Mouse (Mus musculus) CH12.LX (cell line): ENCODE measurements around the gene Sult1a1. TPM values are rescaled to one million over a fixed set of nuclear protein-coding genes. Genes with fewer than 3 reads are reported as not detected.

Experiments used
- DNase-seq: peaks from one replicate; pipeline ENCODE4 v3.0.0-alpha.2; 2013; ENCODE audit errors: extremely low read depth
- H3K27ac ChIP-seq: 2 replicates; pipeline ENCODE4 v1.5.1; 2012; ENCODE audit warnings: low read depth, mild to moderate bottlenecking, control low read depth, moderate library complexity; ENCODE audit not compliant: insufficient read depth
- H3K27me3 ChIP-seq: replicated peaks from 2 replicates; pipeline ENCODE3; 2012; ENCODE audit warnings: inconsistent platforms
- H3K36me3 ChIP-seq, 2 experiments: replicated peaks in 1 of 2; 2 replicates each; pipeline versions ENCODE3 to v1.6.1; 2012; ENCODE audit warnings: inconsistent platforms in 1 of 2, low read length in 1 of 2, mild to moderate bottlenecking in 1 of 2, mixed read lengths in 1 of 2, moderate library complexity in 1 of 2; ENCODE audit not compliant: control insufficient read depth in 1 of 2, insufficient read depth in 1 of 2
- H3K4me1 ChIP-seq, 2 experiments: 2 replicates each; pipeline ENCODE4 v1.6.1; 2012; ENCODE audit warnings: inconsistent platforms in 1 of 2, moderate library complexity in 1 of 2; ENCODE audit not compliant: insufficient read depth in 2 of 2, control insufficient read depth in 1 of 2
- H3K4me2 ChIP-seq: 2 replicates; pipeline ENCODE4 v1.6.1; 2012; ENCODE audit warnings: low read depth, mild to moderate bottlenecking, control low read depth; ENCODE audit not compliant: poor library complexity, insufficient read depth, severe bottlenecking
- H3K4me3 ChIP-seq, 3 experiments: fragments of 150-350 bp in 1 of 3; sonication (generic) in 1 of 3; replicated peaks in 1 of 3; 2 replicates each; pipeline versions ENCODE3 to v1.5.1; 2011 to 2012; ENCODE audit warnings: low read depth in 2 of 3, low read length in 2 of 3, mild to moderate bottlenecking in 2 of 3, moderate library complexity in 2 of 3, control low read depth in 1 of 3, improper control_type of control experiment in 1 of 3, inconsistent platforms in 1 of 3, mixed read lengths in 1 of 3; ENCODE audit not compliant: poor library complexity in 1 of 3
- H3K79me2 ChIP-seq: replicated peaks from 2 replicates; pipeline ENCODE4 v1.6.1; 2012; ENCODE audit warnings: mild to moderate bottlenecking, moderate library complexity; ENCODE audit not compliant: control insufficient read depth, poor library complexity, insufficient read depth, severe bottlenecking; ENCODE audit errors: extremely low read depth
- H3K9ac ChIP-seq: 2 replicates; pipeline ENCODE4 v1.6.1; 2012; ENCODE audit warnings: low read depth, mild to moderate bottlenecking, control low read depth, moderate library complexity; ENCODE audit not compliant: insufficient read depth
- H3K9me3 ChIP-seq: replicated peaks from 2 replicates; pipeline ENCODE3; 2012; ENCODE audit warnings: low read length, inconsistent platforms, mixed read lengths
- CHD1 ChIP-seq: IDR thresholded peaks from 2 replicates; pipeline ENCODE4 v1.6.1; 2012; ENCODE audit warnings: low read depth, low read length, improper control_type of control experiment, inconsistent platforms
- CHD2 ChIP-seq: IDR thresholded peaks from 2 replicates; pipeline ENCODE4 v1.6.1; 2011; ENCODE audit warnings: low read length, improper control_type of control experiment
- CTCF ChIP-seq, 2 experiments: IDR thresholded peaks in 1 of 2; conservative IDR thresholded peaks in 1 of 2; 2 replicates each; pipeline ENCODE4 v1.5.1; 2011 to 2012; ENCODE audit warnings: low read depth in 2 of 2, low read length in 2 of 2, improper control_type of control experiment in 1 of 2, inconsistent platforms in 1 of 2, mild to moderate bottlenecking in 1 of 2, moderate library complexity in 1 of 2
- E2F4 ChIP-seq: IDR thresholded peaks from 2 replicates; pipeline ENCODE4 v1.6.1; 2011; ENCODE audit warnings: low read depth, low read length, improper control_type of control experiment; ENCODE audit not compliant: insufficient replicate concordance
- ELF1 ChIP-seq: IDR thresholded peaks from 2 replicates; pipeline ENCODE4 v1.6.1; 2014; ENCODE audit warnings: low read depth, mild to moderate bottlenecking, inconsistent platforms, low read length, improper control_type of control experiment
- EP300 ChIP-seq: IDR thresholded peaks from 2 replicates; pipeline ENCODE4 v1.6.1; 2011; ENCODE audit warnings: low read length, improper control_type of control experiment
- ETS1 ChIP-seq: conservative IDR thresholded peaks from 2 replicates; pipeline ENCODE4 v1.6.1; 2012; ENCODE audit warnings: low read depth, mild to moderate bottlenecking, inconsistent platforms, low read length, improper control_type of control experiment, moderate library complexity
- GABPA ChIP-seq: IDR thresholded peaks from 2 replicates; pipeline ENCODE4 v1.6.1; 2012; ENCODE audit warnings: low read depth, low read length, improper control_type of control experiment, inconsistent platforms; ENCODE audit not compliant: insufficient replicate concordance
- HCFC1 ChIP-seq: IDR thresholded peaks from 2 replicates; pipeline ENCODE4 v1.6.1; 2012; ENCODE audit warnings: low read depth, mild to moderate bottlenecking, inconsistent platforms, low read length, improper control_type of control experiment
- IRF4 ChIP-seq: IDR thresholded peaks from 2 replicates; pipeline ENCODE4 v1.6.1; 2014; ENCODE audit warnings: low read depth, mild to moderate bottlenecking, inconsistent platforms, low read length, improper control_type of control experiment
- JUN ChIP-seq: IDR thresholded peaks from 2 replicates; pipeline ENCODE4 v1.6.1; 2011; ENCODE audit warnings: low read depth, mild to moderate bottlenecking, low read length, improper control_type of control experiment, moderate library complexity; ENCODE audit not compliant: insufficient read depth
- KAT2A ChIP-seq: IDR thresholded peaks from 2 replicates; pipeline ENCODE4 v1.6.1; 2012; ENCODE audit warnings: low read length, improper control_type of control experiment, inconsistent platforms; ENCODE audit not compliant: insufficient replicate concordance
- MAFK ChIP-seq: IDR thresholded peaks from 2 replicates; pipeline ENCODE4 v1.6.1; 2011; ENCODE audit warnings: low read length, improper control_type of control experiment; ENCODE audit not compliant: insufficient replicate concordance
- MAX ChIP-seq: IDR thresholded peaks from 2 replicates; pipeline ENCODE4 v1.6.1; 2011; ENCODE audit warnings: low read length, improper control_type of control experiment
- MAZ ChIP-seq: IDR thresholded peaks from 2 replicates; pipeline ENCODE4 v1.6.1; 2012; ENCODE audit warnings: low read depth, mild to moderate bottlenecking, inconsistent platforms, low read length, improper control_type of control experiment, moderate library complexity
- MEF2A ChIP-seq: IDR thresholded peaks from 2 replicates; pipeline ENCODE4 v1.6.1; 2014; ENCODE audit warnings: low read depth, mild to moderate bottlenecking, inconsistent platforms, low read length, improper control_type of control experiment, borderline replicate concordance
- MXI1 ChIP-seq: IDR thresholded peaks from 2 replicates; pipeline ENCODE4 v1.6.1; 2011; ENCODE audit warnings: mild to moderate bottlenecking, low read depth, low read length, improper control_type of control experiment
- MYC ChIP-seq: IDR thresholded peaks from 2 replicates; pipeline ENCODE4 v1.6.1; 2011; ENCODE audit warnings: low read depth, mild to moderate bottlenecking, improper control_type of control experiment, low read length
- NELFE ChIP-seq: IDR thresholded peaks from 2 replicates; pipeline ENCODE4 v1.6.1; 2011; ENCODE audit warnings: low read depth, low read length, improper control_type of control experiment
- NRF1 ChIP-seq: IDR thresholded peaks from 2 replicates; pipeline ENCODE4 v1.6.1; 2014; ENCODE audit warnings: low read depth, mild to moderate bottlenecking, inconsistent platforms, low read length, improper control_type of control experiment, moderate library complexity
- PAX5 ChIP-seq: IDR thresholded peaks from 2 replicates; pipeline ENCODE4 v1.6.1; 2012; ENCODE audit warnings: low read length, inconsistent platforms, mixed read lengths
- POLR2A ChIP-seq: IDR thresholded peaks from 2 replicates; pipeline ENCODE4 v1.6.1; 2011; ENCODE audit warnings: low read depth, mild to moderate bottlenecking, improper control_type of control experiment, low read length
- POLR2AphosphoS2 ChIP-seq: IDR thresholded peaks from 2 replicates; pipeline ENCODE4 v1.6.1; 2011; ENCODE audit warnings: low read depth, low read length, improper control_type of control experiment
- RAD21 ChIP-seq: IDR thresholded peaks from 2 replicates; pipeline ENCODE4 v1.6.1; 2011; ENCODE audit warnings: low read depth, mild to moderate bottlenecking, low read length, improper control_type of control experiment, moderate library complexity
- RCOR1 ChIP-seq: conservative IDR thresholded peaks from 2 replicates; pipeline ENCODE4 v1.6.1; 2012; ENCODE audit warnings: low read depth, mild to moderate bottlenecking, inconsistent platforms, low read length, improper control_type of control experiment
- SIN3A ChIP-seq: IDR thresholded peaks from 2 replicates; pipeline ENCODE4 v1.6.1; 2012; ENCODE audit warnings: low read length, improper control_type of control experiment, inconsistent platforms
- SMC3 ChIP-seq: IDR thresholded peaks from 2 replicates; pipeline ENCODE4 v1.6.1; 2011; ENCODE audit warnings: low read depth, low read length, improper control_type of control experiment
- TBP ChIP-seq: conservative IDR thresholded peaks from 2 replicates; pipeline ENCODE4 v1.6.1; 2011; ENCODE audit warnings: low read depth, low read length, improper control_type of control experiment
- TCF12 ChIP-seq: IDR thresholded peaks from 2 replicates; pipeline ENCODE4 v1.6.1; 2014; ENCODE audit warnings: low read depth, mild to moderate bottlenecking, inconsistent platforms, low read length, improper control_type of control experiment
- UBTF ChIP-seq: IDR thresholded peaks from 2 replicates; pipeline ENCODE4 v1.6.1; 2012; ENCODE audit warnings: low read depth, mild to moderate bottlenecking, inconsistent platforms, low read length, improper control_type of control experiment, moderate library complexity
- USF1 ChIP-seq: IDR thresholded peaks from 2 replicates; pipeline ENCODE4 v1.6.1; 2014; ENCODE audit warnings: low read depth, mild to moderate bottlenecking, inconsistent platforms, low read length, improper control_type of control experiment
- USF2 ChIP-seq: conservative IDR thresholded peaks from 2 replicates; pipeline ENCODE4 v1.6.1; 2011; ENCODE audit warnings: low read depth, low read length, improper control_type of control experiment
- ZC3H11A ChIP-seq: IDR thresholded peaks from 2 replicates; pipeline ENCODE4 v1.6.1; 2012; ENCODE audit warnings: low read depth, mild to moderate bottlenecking, inconsistent platforms, low read length, improper control_type of control experiment
- ZKSCAN1 ChIP-seq: IDR thresholded peaks from 2 replicates; pipeline ENCODE4 v1.6.1; 2012; ENCODE audit warnings: low read depth, inconsistent platforms, low read length, improper control_type of control experiment, borderline replicate concordance
- ZMIZ1 ChIP-seq: IDR thresholded peaks from 2 replicates; pipeline ENCODE4 v1.6.1; 2012; ENCODE audit warnings: low read depth, mild to moderate bottlenecking, inconsistent platforms, low read length, improper control_type of control experiment
- ZNF384 ChIP-seq: IDR thresholded peaks from 2 replicates; pipeline ENCODE4 v1.6.1; 2012; ENCODE audit warnings: low read depth, low read length, improper control_type of control experiment, inconsistent platforms
- dilution Hi-C: fragments of 300-500 bp; cut with MboI; formaldehyde crosslinking; loops from 2 replicates; pipeline ENCODE4 v1.14.3; 2020; ENCODE audit warnings: low sequenced_read_pairs; ENCODE audit not compliant: extremely low pct_unique_long_range_greater_than_20kb, extremely low pct_ligation_motif_present
- in situ Hi-C: fragments of 300-500 bp; cut with MboI; formaldehyde crosslinking; loops from 3 replicates; pipeline ENCODE4 v1.14.3; 2019; ENCODE audit warnings: low sequenced_read_pairs, low pct_ligation_motif_present, low pct_unique_long_range_greater_than_20kb, mixed read lengths
- polyA plus RNA-seq: library from polyadenylated mRNA; unstranded; fragments of >175 nt; gene quantifications from 2 replicates; pipeline ENCODE4 v1.2.1, GENCODE M21; 2012; ENCODE audit warnings: low read depth; ENCODE audit not compliant: insufficient read length
- total RNA-seq, 2 experiments: library from RNA; depleted of rRNA; stranded (reverse); fragments of 300-350 nt in 1 of 2; fragments of >200 nt in 1 of 2; gene quantifications; 2 replicates each; pipeline ENCODE4 v1.2.3; 2012 to 2014

Gene Sult1a1
- total and polyA plus RNA-seq, 3 experiments, result 0.34 to 0.87 (median 0.87) TPM

DNA sequence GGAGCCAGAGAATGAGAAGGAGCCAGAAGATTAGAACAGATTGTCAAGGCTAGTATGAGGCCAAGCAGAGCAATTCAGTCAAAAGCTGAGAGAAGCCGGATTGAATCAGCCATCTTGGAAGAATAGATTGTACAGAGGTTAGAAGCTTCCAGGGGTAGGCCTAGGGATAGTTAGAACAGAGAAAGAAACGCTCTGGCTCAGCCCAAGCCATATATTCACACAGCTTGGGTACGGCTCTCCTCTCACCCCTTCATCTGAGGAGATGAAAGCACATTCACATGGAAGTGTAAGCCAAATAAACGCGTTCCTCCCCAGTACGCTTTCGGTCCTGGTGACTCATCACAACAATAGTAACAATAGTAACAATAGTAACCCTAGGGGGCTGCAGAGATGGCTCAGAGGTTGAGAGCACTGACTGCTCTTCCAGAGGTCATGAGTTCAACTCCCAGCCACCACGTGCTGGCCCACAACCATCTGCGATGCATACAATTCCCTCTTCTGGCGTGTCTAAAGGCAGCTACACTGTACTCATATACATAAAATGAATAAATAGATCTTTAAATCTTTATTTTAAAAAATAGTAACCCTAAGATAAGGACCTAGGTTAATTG is 18.3 kb upstream of the Sult1a1 start:
- dilution Hi-C loops, result no loop called here
- TF ChIP-seq ZKSCAN1 (no peak), GABPA (no peak), ZNF384 (no peak), TCF12 (no peak), MXI1 (peak; percentile 27; the same call in 1 of the 2 replicates), EP300 (no peak), SMC3 (no peak), TBP (0 out of 2 replicates have a peak, but pooled peaks have one; percentile 31), SIN3A (no peak), ETS1 (no peak), MEF2A (no peak), JUN (no peak), MYC (peak; percentile 75; the same call in 1 of the 2 replicates), E2F4 (no peak), POLR2A (no peak), KAT2A (no peak), CHD1 (no peak), NELFE (no peak), ZMIZ1 (no peak), USF2 (no peak), HCFC1 (no peak), CHD2 (no peak), POLR2AphosphoS2 (no peak), MAZ (no peak), MAFK (no peak), CTCF (conservative IDR thresholded peaks at IDR 0.05 in 1 of 2, IDR thresholded peaks at IDR 0.05 in 1 of 2; ENCODE audit: low read depth in 2 of 2, low read length in 2 of 2) (no peak), MAX (peak; percentile 72), UBTF (no peak), ELF1 (no peak), PAX5 (no peak), ZC3H11A (no peak), USF1 (no peak), RCOR1 (no peak), RAD21 (no peak), IRF4 (no peak), NRF1 (no peak)
- peak overlapping the region; percentile 47; the same call in 1 of the 2 replicates for H3K9ac ChIP-seq
- H3K9me3 ChIP-seq, result no peaks in the 10 kb centered on the region
- H3K4me3 ChIP-seq, result peak overlapping the region in 2 of 3 experiments; percentile 54 to 98
- peaks cover 14 to 41% of the 10 kb centered on the region in 2 experiments for H3K4me1 ChIP-seq
- DNase-seq, result no peak
- peak overlapping the region; percentile 26; the same call in 1 of the 2 replicates for H3K27ac ChIP-seq
- no peaks in the 10 kb centered on the region for H3K27me3 ChIP-seq
- peaks cover 38 to 60% of the 10 kb centered on the region in 2 experiments for H3K36me3 ChIP-seq
- in situ Hi-C loops, result loop anchor here (5.0 kb wide), 2 partner anchors 52 to 493 kb away; no protein-coding TSS in a partner anchor
- H3K4me2 ChIP-seq, result peak overlapping the region; percentile 53
- H3K79me2 ChIP-seq, result peaks cover 27% of the 10 kb centered on the region
